Mouse (Mus musculus) CH12.LX (cell line): Measurements from ENCODE around the gene Errfi1.

Source experiments
- CTCF ChIP-seq, 2 experiments: IDR thresholded peaks in 1 of 2; conservative IDR thresholded peaks in 1 of 2; 2 replicates each; pipeline ENCODE4 v1.5.1; 2011 to 2012; ENCODE audit warnings: low read depth in 2 of 2, low read length in 2 of 2, improper control_type of control experiment in 1 of 2, inconsistent platforms in 1 of 2, mild to moderate bottlenecking in 1 of 2, moderate library complexity in 1 of 2
- GABPA ChIP-seq: IDR thresholded peaks from 2 replicates; pipeline ENCODE4 v1.6.1; 2012; ENCODE audit warnings: low read depth, low read length, improper control_type of control experiment, inconsistent platforms; ENCODE audit not compliant: insufficient replicate concordance
- MXI1 ChIP-seq: IDR thresholded peaks from 2 replicates; pipeline ENCODE4 v1.6.1; 2011; ENCODE audit warnings: mild to moderate bottlenecking, low read depth, low read length, improper control_type of control experiment
- POLR2A ChIP-seq: IDR thresholded peaks from 2 replicates; pipeline ENCODE4 v1.6.1; 2011; ENCODE audit warnings: low read depth, mild to moderate bottlenecking, improper control_type of control experiment, low read length
- TCF12 ChIP-seq: IDR thresholded peaks from 2 replicates; pipeline ENCODE4 v1.6.1; 2014; ENCODE audit warnings: low read depth, mild to moderate bottlenecking, inconsistent platforms, low read length, improper control_type of control experiment
- ZMIZ1 ChIP-seq: IDR thresholded peaks from 2 replicates; pipeline ENCODE4 v1.6.1; 2012; ENCODE audit warnings: low read depth, mild to moderate bottlenecking, inconsistent platforms, low read length, improper control_type of control experiment

DNA sequence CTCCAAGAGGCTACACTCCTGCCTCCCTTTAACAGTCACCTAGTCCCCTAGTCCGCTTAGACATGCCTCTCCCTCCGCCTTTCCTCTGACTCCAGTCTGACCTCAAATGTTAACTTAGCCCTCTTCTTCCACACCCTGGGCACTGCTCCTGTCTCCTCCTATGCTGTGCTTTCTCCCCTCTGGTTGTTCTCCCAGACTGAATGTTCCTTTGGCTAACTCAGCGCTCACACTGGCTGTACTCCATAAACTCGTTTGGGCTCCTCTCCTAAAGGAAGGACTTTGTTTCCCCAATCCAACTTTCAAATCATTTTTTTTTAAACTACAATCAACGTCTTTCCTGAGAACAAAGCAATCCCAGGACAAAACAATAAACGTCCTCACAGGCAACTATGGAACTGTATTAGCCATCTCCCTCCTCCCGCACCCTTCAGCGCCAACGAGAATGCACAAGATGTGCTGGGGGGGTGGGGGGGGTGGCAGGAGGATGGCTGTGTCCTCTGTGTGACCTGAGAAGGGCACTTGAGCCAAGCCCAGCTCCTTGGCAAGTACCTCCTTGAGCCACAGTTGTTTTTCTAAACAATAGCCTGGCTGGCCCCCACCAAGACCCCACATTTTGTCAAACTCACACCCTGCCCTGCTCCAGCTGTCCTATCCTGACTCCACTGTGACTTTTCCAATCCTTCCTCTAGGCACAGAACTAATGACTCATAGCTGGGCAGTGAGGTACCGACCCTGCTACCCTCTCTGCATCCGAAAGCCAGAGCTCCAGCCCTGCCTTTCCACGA lies 34.4 kb upstream of the Errfi1 start:
- no peak for TF ChIP-seq TCF12
- TF ChIP-seq GABPA, result no peak
- no peak for TF ChIP-seq CTCF (conservative IDR thresholded peaks at IDR 0.05 in 1 of 2, IDR thresholded peaks at IDR 0.05 in 1 of 2; ENCODE audit: low read depth in 2 of 2, low read length in 2 of 2)
- no peak for TF ChIP-seq POLR2A
- TF ChIP-seq ZMIZ1, result no peak
- TF ChIP-seq MXI1, result no peak
